Mouse (Mus musculus) heart, postnatal 0 days (tissue): ENCODE measurements at regions not wholly inside any gene's neighbourhood (a gene's known extent, or its start where the extent isn't known, plus 50 kb on each side); places are given as distances from the start of the nearest gene placed in this dataset.

Source experiments
- CTCF ChIP-seq: IDR thresholded peaks from 2 replicates; pipeline ENCODE4 v1.5.1; 2016; ENCODE audit warnings: antibody characterized with exemption, control low read depth, low read depth
- EP300 ChIP-seq: IDR thresholded peaks from 2 replicates; pipeline ENCODE4 v1.6.1; 2016; ENCODE audit warnings: antibody characterized with exemption, low read depth

DNA sequence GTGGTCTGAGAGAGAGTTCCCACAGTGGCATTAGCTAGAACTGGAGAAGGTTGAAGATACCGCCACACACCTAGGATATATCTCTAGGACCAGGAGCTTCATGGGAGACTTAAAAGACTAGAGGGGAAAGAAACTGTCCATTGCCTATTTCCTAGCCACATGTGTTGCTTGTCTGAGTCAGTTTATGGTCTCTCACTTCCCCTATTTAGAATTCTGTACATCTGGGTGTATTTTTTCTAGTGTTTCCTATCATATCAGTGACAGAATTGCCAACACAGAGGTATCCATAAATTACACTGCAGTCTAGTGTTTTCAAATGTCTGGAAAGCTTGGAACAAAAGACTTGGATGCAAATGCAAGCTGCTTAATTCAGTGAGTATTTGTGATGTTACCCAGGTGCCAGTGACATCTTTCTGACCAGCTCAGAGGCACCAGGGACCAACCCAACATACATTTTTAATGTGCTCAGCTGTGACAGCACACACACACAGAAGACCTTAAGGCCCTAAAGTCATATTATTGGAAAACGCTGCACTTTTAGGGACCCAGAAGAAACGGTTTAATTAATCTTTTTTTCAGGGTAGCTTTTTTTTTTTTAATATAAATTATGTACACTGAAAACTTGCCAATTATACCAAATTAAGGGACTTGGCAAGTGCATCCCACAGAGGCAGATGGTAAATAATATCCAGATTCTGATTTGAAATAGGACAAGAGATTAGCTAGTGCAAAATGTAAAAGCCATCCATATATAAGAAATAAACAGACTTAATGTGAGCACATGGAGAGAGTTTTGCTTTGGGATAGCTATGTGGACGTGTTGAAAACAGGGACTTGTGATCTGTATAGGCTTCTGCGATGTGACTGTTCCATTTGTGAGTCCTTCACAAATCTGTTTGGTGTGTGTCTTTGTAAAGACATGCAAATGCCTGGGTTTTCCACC lies 700.5 kb upstream of the Cited2 start:
- TF ChIP-seq CTCF: no peak
- TF ChIP-seq EP300: no peak
